Mouse (Mus musculus) thymus, postnatal 14 days (tissue): ENCODE data around the gene Fitm1.

Source experiments
- DNase-seq: peaks from one replicate; pipeline ENCODE4 v3.0.0; 2021

Fitm1 gene

DNA sequence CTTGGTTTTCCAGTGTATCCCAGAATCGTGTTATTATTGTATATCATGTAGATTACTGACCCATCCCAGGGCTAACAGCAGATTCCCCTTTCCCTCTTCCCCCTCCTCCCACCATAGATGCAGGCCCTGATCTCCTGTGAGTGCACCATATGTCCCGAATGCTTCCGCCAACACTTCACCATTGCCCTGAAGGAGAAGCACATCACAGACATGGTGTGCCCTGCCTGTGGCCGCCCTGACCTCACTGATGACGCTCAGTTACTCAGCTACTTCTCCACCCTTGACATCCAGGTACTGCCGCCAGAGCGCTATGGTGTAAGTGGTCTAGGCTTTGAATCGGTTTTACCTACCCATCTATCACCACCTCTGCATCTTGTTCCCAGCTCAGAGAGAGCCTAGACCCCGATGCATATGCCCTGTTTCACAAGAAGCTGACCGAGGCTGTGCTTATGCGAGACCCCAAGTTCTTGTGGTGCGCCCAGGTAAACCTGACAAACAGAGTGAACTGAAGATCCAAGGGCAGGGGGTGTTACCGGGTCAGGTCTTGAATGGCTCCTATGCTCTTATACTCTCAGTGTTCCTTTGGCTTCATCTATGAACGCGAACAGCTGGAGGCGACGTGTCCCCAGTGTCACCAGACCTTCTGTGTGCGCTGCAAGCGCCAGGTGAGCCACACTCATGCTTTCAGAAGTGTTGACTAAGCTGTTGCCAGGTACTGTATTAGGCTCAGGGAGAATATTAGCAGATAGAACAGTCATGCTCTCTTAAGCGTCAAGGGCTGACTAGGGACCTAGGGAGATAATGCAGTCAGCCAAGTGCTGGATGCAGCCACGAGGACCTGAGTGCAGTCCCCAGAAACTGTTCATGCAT lies 23.3 kb downstream of the Fitm1 start:
- no peak for DNase-seq

DNA sequence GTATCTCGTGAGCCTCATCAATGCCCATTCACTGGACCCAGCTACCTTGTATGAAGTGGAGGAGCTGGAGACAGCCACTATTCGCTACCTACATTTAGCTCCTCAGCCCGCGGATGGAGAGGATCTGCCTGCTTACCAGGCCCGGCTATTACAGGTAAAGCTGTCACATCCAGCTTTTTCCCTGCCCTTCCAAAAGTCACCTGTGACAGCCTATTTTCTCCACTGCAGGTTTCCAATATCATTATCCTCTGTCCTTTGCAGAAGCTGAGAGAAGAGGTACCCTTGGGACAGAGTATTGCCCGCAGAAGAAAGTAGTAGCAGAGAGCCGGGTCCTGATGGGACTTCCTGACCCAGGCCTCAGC lies 27.8 kb downstream of the Fitm1 start, which contains the start of gene Irf9:
TSS of gene Irf9 (plus strand) at position 301 of the 362 bp plus-strand sequence.
- no peak for DNase-seq

DNA sequence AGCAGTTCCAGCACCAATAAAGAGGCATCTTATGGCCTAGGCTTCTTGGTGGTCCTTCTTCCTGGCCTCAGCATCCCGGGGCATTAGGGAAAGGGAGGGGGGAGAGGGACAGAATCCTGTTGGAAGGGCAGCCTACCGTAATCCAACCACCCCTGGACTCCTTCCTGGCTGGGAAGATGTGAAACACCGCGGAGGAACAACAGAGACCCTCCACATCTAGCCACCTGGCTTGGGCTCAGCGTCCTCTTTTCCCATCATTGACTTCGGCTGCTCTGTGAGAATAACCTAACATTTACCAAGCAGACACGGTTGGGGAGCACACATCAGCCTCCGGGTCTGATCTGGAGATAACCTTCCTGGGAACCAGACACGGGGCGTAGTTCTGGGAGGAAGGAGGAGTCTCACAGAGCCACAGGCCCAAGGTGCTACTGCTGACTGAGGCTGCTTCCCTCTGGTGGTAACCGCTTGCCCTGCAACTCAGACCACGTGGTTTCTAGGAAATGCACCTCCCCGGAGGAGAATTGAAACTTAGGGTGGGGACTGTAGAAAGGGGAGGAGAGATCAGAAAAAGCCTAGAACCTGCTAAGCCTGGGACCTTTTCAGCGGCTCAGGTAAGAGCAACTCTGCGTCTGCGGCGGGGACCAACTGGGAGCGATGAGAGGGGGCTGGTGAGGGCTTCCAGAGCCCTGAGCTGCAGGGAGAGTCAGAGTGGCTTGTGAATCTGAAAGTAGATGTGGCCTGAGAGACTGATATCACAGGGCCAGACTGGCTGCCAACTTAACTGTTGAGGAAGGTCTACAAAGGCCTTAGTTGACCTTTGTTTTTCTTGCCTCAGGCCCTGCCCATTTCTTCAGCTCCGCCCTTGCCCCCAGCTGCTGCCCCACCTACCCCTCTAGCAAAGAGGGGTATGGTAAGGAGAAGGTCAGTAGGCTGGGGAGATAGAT lies 28.5 kb downstream of the Fitm1 start:
- peak; percentile 95 for DNase-seq

DNA sequence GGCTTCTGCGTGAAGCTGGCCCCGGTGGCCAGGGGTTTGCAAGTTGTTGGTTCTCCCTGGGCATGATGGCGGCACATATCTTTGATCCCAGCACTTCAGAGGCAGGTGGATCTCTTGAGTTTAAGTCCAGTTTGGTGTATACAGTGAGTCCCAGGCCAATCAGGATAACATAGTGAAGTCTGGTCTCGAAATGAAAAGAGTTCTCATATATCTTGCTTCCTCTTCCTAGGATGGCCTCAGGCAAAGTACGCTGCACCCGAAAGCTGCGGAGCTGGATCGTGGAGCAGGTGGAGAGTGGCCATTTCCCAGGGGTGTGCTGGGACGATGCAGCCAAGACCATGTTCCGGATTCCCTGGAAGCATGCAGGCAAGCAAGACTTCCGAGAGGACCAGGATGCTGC lies 29.4 kb downstream of the Fitm1 start:
- DNase-seq, result no peak

DNA sequence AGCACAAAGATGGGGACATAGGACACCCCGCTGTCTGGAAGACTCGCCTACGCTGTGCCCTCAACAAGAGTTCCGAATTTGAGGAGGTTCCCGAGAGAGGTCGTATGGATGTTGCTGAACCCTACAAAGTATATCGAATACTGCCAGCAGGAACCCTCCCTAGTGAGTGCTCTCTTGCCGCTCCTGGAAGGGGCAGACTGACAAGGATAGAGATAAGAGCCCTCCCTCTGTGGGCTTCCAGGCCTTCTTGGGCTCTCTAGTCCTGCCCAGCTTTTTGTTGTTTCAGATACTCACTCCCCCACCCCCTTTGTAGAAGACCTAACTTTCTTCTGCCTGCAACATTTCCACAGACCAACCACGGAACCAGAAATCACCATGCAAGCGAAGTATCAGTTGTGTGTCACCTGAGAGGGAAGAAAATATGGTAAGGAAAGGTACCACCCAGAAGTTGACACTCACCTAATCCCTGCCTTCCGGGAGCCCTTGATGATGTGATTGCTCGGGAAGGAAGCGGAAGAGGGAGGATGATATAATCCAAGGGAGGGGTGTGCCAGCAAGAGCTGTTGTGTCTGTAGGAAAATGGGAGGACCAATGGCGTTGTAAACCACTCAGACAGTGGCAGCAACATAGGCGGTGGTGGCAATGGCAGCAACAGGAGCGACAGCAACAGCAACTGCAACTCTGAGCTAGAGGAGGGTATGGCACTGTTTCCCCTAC lies 30.5 kb downstream of the Fitm1 start:
- no peak for DNase-seq

DNA sequence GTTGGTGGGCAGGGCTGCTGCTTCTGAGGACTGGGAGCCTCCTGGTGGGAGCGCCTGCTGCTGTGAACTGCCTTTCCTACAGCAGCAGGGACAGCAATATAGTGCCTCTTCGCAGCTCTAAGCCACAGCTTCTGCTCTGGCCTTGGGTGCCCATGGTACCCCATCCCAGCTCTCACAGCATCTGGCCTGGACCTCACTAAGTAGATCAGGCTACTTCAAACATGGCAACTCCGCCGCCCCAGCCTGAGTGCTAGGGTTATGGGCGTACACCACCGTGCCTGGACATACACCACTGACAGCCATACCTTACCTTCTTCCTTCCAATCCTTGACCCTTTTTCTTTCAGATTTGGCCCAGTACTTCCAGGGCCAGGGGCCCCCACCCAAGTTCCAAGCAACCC lies 32.9 kb downstream of the Fitm1 start:
- DNase-seq, result no peak

DNA sequence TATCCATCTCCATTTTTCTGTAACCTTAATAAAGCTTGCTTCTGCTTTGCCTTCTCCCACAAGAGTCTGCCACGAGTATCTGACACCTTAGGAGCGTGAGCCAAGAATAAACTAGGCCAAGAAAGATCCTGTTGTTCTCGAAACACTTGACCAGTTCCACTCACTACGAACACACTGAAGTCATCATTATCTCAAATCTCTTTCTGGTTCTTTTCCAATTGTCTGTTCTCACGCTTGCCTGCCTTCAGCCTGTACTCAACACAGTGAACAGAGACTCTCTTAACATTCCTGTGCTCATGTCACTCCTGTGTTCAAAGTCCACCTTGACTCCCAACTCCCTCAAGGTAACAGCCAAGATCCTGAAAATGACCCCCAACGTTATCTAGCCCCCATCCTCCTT lies 37.9 kb downstream of the Fitm1 start:
- no peak for DNase-seq

DNA sequence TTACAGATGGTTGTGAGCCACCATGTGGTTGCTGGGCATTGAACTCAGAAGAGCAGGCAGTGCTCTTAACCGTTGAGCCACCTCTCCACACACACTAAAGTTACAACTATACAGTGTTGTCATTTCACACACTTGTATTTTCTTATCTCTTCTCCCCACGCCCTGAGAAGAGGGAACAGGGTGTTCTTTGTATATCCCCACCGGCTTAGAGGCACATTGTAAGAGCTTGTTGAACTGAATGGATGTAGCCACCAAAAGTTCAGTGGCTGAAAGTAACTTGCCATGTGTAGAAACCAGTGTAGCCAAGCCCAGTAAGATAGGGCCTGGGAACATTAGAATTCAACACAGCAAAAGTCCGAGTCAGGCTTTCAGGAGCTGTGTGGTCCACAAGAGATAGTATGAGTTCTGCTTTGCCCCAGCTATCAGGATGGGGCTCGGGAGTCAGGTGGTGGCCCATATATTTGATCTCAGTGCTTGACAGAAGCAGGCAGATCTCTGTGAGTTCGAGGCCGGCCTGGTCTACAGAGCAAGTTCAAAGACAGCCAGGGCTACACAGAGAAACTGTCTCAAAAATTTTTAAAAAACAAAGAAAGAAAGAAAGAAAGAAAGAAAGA lies 39.3 kb downstream of the Fitm1 start:
- no peak for DNase-seq

DNA sequence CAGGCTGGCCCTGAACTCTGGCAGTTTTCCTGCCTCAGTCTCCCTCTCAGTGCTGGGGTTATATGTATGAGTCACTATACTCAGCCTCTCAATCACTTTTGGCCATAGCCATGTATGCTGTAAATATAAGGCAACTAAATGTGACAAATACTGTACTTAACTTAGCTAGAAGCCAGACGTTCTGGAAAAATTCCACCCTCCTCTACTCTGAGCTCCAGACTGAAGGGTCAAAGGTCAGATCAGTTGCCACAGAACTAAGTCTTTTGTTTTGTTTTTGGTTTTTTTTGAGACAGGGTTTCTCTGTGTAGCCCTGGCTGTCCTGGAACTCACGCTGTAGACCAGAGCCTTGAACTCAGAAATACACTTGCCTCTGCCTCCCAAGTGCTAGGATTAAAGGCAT lies 40.5 kb downstream of the Fitm1 start:
- no peak for DNase-seq

DNA sequence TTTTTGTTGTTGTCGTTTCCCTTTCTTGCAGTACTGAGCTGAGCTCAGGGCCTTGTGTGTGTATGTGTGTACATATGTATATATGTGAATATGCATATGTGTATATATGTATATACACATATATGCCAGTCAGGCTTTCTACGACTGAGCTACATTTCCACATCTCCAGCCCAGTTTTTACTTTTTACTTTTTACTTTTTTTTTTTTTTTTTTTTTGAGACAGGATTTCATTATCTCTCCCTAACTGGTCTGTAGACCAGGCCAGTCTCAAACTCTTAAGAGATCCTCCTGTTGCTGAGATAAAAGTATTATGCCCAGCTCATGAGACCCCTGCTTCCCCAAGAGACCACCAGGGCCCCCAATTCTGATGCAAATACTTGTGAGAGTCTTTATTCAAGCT lies 41.4 kb downstream of the Fitm1 start:
- no peak for DNase-seq

DNA sequence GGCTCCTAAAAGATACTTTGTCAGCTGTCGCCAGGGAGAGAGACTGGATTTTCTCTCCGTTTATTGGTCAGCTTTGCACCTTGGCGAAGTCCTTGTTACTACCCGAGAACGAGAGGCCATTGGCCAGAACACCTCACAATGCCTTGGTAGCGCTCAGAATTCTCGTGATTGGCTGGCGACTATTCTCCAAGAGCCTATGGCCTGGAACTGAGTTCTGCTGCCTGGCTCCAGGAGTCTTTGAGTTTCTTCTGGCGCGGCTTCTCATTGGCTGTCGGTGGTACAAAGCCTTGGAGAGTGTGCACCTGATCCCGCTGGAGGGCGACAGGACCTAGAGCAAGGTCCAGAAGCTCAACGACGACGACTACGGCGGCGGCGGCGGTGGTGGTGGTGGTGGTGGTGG lies 42.4 kb downstream of the Fitm1 start, which contains the start of gene Rec8:
TSS of gene Rec8 (plus strand) at position 216 of the 400 bp plus-strand sequence.
- no peak for DNase-seq

DNA sequence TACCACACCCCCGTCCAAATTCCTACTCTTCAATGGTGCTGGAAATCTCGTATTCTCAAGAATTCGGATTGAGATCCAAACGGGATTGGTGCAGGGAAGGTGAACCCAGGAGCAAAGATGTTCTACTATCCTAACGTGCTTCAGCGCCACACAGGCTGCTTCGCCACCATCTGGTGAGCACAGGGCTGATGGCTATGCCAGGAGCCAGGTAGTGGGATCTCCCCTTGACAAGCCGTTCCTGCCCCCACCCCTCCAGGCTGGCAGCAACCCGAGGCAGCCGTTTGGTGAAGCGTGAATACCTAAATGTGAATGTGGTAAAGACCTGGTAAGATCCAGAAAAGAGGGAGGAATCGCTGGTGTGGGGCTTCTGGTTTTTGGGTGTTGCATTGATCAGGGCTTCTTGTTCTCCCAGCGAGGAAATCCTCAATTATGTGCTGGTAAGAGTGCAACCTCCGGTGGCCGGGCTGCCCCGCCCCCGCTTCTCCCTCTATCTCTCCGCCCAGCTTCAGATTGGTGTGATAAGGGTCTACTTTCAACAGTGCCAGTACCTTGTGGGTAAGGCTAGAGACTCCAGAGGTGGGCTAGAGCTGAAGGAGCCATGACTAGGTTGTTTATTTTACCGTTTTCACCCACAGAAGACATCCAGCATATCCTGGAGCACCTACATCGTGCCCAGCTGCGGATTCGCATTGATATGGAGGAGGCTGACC lies 43.2 kb downstream of the Fitm1 start:
- no peak for DNase-seq
